Mouse (Mus musculus) limb, embryonic 12.5 days (tissue): ENCODE data around the gene Trim14. TPM values are rescaled to one million over a fixed set of nuclear protein-coding genes. Genes with fewer than 3 reads are reported as not detected.

Experiments
- ATAC-seq: fragments of 200-750 bp; cut with Nextera tagmentation; 2 replicates; pipeline ENCODE4 v1.8.0; 2017; ENCODE audit warnings: low read depth, moderate TSS enrichment; ENCODE audit not compliant: insufficient number of reproducible peaks, insufficient read depth, low FRiP score, low TSS enrichment
- H3K27ac ChIP-seq: fragments of 300-500 bp; sonication (generic); 2 replicates; pipeline ENCODE4 v1.5.1; 2016; ENCODE audit warnings: mild to moderate bottlenecking, moderate library complexity
- H3K27me3 ChIP-seq: fragments of 300-500 bp; sonication (generic); 2 replicates; pipeline ENCODE4 v1.6.1; 2016; ENCODE audit warnings: mild to moderate bottlenecking, moderate library complexity
- H3K36me3 ChIP-seq: fragments of 300-500 bp; sonication (generic); 2 replicates; pipeline ENCODE4 v1.6.1; 2016; ENCODE audit warnings: mild to moderate bottlenecking, moderate library complexity
- H3K4me1 ChIP-seq: fragments of 300-500 bp; sonication (generic); replicated peaks from 2 replicates; pipeline ENCODE4 v1.6.1; 2016
- H3K4me2 ChIP-seq: fragments of 300-500 bp; sonication (generic); 2 replicates; pipeline ENCODE4 v1.6.1; 2016; ENCODE audit warnings: mild to moderate bottlenecking, moderate library complexity
- H3K4me3 ChIP-seq: fragments of 300-500 bp; sonication (generic); replicated peaks from 2 replicates; pipeline ENCODE4 v1.5.1; 2016; ENCODE audit warnings: mild to moderate bottlenecking
- H3K9ac ChIP-seq: fragments of 300-500 bp; sonication (generic); replicated peaks from 2 replicates; pipeline ENCODE4 v1.6.1; 2016; ENCODE audit warnings: mild to moderate bottlenecking, moderate library complexity
- H3K9me3 ChIP-seq: fragments of 300-500 bp; sonication (generic); 2 replicates; pipeline ENCODE4 v1.6.1; 2016; ENCODE audit warnings: mild to moderate bottlenecking, moderate library complexity
- WGBS: fragments of 180-500 bp; shearing (Covaris S2); methylation state at CpG from one replicate; pipeline ENCODE4 v1.1.7; 2016; 5-methylcytosine and 5-hydroxymethylcytosine counted together
- polyA plus RNA-seq: library from polyadenylated mRNA; unstranded; fragments of >200 nt; fragmentation: Nextera tagmentation; extraction: Ambion mirVana; gene quantifications from 2 replicates; pipeline ENCODE4 v1.2.1, GENCODE M21; 2016

Gene Trim14
- polyA plus RNA-seq, 1 experiment from 2014 or later = 0.43 TPM

DNA sequence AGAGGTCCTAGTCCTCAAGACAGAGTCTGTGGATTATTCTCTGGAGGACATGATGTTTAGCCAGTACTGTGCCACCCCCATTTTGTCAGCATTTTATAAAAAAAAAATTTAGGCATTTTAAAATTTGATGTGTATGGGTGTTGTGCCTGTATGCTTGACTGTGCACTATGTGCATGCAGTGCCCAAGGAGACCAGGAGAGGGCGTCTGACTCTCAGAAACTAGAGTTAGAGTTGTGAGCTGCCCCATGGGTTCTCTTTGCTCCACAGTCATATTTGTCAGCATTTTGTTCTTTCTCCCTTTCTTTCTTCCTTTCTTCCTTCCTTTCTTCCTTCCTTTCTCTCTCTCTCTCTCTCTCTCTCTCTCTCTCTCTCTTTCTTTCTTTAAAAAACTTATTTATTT, 8.4 kb upstream of the Trim14 start:
- Histone ChIP-seq H3K9ac (no peak overlapping the region), H3K9me3 (no peaks in the 10 kb centered on the region), H3K4me2 (no peak overlapping the region), H3K36me3 (no peaks in the 10 kb centered on the region), H3K27ac (no peak overlapping the region), H3K4me3 (no peak overlapping the region), H3K4me1 (0 out of 2 replicates have a peak, but pooled peaks cover 3% of the 10 kb centered on the region), H3K27me3 (peaks cover 4% of the 10 kb centered on the region; the same call in 1 of the 2 replicates)
- no peak for ATAC-seq
- WGBS = 22% methylated on average over 1 of the region's 1 CpGs

DNA sequence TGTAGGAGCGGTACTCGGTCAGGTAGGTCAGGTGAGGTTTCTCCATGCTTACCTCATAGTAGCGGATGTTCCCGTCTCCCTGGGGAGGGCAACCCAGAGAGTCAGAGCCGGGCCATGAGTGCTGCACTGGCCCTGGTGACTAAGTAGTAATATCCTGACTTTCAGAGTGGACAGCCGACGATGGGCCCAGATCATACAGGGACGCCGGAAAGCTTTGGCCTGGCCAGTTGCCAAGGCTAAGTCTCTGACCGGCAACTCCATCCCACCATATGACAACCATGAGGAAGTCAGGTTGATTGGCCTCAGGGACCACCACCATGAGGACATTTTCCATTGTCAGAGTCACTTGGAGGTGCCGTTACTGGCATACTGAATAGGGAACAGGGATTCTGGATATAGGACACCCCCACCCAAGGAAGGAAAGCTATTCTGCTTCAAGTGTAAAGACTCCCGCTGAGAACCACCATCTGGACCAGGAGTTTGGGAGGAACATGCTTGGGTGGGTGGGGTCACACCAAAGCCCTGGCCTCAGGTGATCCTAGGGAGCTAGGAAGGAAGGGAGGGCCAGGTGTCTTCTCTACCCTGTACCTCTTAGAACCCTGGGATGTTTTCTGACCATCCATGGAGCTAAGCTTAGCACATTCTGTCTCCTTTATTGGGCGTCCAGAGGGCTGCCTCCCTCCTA, 7.6 kb upstream of the Trim14 start:
- 88% methylated on average over 13 of the region's 13 CpGs for WGBS
- no peak for ATAC-seq

DNA sequence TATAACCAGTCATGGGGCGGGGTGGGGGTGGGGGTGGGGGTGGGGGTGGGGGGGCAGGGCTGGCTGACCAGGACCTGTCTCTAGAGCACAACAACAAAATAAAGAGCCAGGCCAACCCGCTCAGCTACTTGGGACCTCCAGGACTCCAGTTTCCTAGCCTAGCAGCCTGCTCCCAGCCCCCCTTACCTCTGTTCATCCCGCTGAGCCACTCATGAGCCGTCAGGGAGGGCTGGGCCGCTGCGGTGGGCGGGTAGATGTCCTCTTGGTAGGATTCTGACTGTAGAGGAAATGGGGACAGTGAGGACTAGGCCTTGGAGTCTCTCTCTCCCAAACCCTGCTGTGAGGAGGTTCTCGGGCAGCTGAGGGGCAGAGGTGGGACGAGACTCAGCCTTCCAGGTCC, 5.8 kb upstream of the Trim14 start:
- ATAC-seq = no peak
- WGBS = 42% methylated on average over 8 of the region's 9 CpGs
- Histone ChIP-seq H3K27me3 (peaks cover 29% of the 10 kb centered on the region), H3K27ac (no peak overlapping the region), H3K4me2 (no peak overlapping the region), H3K9me3 (no peaks in the 10 kb centered on the region), H3K36me3 (no peaks in the 10 kb centered on the region), H3K4me3 (no peak overlapping the region), H3K4me1 (0 out of 2 replicates have a peak, but pooled peaks cover 10% of the 10 kb centered on the region), H3K9ac (no peak overlapping the region)

More for the DNA sequence above, 7.6 kb upstream of the Trim14 start:
- H3K4me2 ChIP-seq = no peak overlapping the region
- no peak overlapping the region for H3K4me3 ChIP-seq
- H3K9ac ChIP-seq = no peak overlapping the region
- 0 out of 2 replicates have a peak, but pooled peaks cover 8% of the 10 kb centered on the region for H3K4me1 ChIP-seq
- H3K36me3 ChIP-seq = no peaks in the 10 kb centered on the region
- H3K9me3 ChIP-seq = no peaks in the 10 kb centered on the region
- H3K27ac ChIP-seq = no peak overlapping the region
- peaks cover 12% of the 10 kb centered on the region for H3K27me3 ChIP-seq

DNA sequence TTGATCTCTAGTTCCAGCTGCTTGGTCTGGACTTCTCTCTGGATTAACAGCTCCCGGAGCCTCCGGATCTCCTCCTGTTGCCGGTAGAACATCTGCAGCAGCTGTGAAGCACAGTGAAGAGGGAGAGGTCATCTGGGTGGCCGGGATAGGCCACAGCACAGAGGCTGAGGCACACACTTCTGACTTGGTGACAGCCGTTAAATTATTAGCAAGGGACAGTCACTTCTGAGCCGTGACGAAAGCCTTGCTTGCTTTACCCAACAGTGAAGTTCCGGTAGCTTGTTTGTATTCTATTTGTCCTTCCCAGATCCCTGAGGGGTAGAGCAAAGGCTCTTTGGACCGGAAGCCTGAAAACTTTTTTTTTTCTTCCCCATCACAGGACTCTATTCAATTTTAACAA, 3.2 kb upstream of the Trim14 start:
- no peak overlapping the region for H3K4me2 ChIP-seq
- no peak for ATAC-seq
- no peak overlapping the region for H3K4me3 ChIP-seq
- H3K36me3 ChIP-seq = no peaks in the 10 kb centered on the region
- no peak overlapping the region for H3K9ac ChIP-seq
- peaks cover 17% of the 10 kb centered on the region; the same call in 1 of the 2 replicates for H3K4me1 ChIP-seq
- WGBS = 46% methylated on average over 9 of the region's 9 CpGs
- peaks cover 54% of the 10 kb centered on the region for H3K27me3 ChIP-seq
- no peak overlapping the region for H3K27ac ChIP-seq
- H3K9me3 ChIP-seq = no peaks in the 10 kb centered on the region

DNA sequence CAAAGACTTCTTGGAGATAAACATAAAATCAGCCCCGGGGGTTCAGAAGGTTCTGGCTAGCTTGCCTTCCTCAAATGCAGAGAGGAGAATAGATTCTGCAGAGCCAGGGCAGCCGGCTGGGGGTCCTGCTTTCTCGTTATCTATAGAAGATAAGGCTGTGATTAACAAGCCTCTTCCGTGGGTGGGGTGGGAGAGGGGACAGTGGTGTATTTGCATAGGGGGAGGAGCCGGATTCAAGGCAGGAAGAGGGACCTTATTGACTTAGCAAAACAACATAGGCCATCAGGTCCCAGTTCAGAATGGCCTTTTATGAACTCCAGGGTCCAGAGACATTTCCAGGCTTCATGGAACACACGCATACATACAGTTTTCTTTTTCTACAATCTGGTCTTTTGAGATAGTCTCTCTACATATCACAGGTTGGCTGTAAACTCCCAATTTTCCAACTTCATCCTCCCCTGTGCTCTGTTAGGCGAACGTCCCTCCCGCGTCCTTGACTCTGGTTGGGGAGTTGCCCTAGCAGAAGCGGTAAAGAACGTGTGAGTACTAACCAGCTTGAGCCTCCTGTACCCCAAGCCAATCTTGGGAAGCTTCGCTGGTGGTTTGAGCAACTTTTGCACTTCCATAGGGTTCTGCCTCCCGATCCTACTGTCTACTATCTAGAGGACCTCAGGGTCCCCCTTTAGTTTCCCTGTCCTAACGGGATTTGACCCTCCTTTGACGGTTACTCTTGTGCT, 679 bp downstream of the Trim14 start:
- H3K4me3 ChIP-seq = peak overlapping the region; percentile 56
- peaks cover 74% of the 10 kb centered on the region for H3K27me3 ChIP-seq

DNA sequence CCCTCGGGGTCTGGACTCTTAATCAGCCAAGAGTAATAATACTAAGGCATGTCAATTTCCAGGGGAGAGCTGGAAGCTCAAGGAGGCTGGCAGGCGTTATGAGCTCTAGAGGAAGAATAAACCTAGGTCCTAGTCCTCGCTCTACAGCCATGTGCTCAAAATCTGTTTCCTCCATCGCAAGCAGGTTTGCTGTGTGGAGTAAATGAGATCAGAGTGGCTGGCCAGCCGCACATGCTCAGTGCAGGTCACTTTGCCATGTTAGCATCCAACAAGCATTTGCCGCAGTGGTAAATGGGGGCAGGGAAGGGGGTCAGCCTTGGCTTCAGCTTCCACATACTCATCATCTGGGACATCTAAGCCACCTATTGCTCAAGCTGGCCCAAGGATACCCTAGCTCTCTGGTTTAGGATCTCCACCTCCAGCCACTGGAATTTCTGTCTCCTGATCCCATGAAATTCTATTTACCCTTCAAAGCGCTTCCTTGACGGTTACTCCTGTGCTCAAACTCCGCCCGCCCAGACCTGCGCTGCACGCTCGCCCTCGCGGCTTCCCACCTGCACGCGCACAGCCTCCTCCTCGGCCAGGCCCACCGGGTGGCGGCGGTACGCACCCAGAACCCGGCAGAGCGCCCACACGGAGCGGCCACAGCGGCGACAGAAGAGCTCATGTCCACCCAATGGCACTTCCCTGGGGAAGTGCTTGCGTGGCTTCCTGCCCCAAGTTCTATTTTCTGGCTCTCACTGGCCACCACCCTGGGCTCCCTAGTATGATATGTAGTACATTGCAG, 1.8 kb downstream of the Trim14 start:
- H3K9ac ChIP-seq = no peak overlapping the region; the same call in 1 of the 2 replicates
- 7% methylated on average over 29 of the region's 29 CpGs for WGBS
- H3K27ac ChIP-seq = no peak overlapping the region
- no peak for ATAC-seq
- no peaks in the 10 kb centered on the region for H3K9me3 ChIP-seq
- peak overlapping the region; percentile 55 for H3K4me2 ChIP-seq
- H3K36me3 ChIP-seq = no peaks in the 10 kb centered on the region
- peaks cover 18% of the 10 kb centered on the region; the same call in 1 of the 2 replicates for H3K4me1 ChIP-seq
- H3K4me3 ChIP-seq = peak overlapping the region; percentile 31
- peaks cover 68% of the 10 kb centered on the region for H3K27me3 ChIP-seq

More for the DNA sequence above, 679 bp downstream of the Trim14 start:
- H3K4me1 ChIP-seq = peaks cover 20% of the 10 kb centered on the region; the same call in 1 of the 2 replicates
- H3K9me3 ChIP-seq = no peaks in the 10 kb centered on the region
- whole genome bisulfite sequencing = 7% methylated on average over 16 of the region's 16 CpGs
- no peaks in the 10 kb centered on the region for H3K36me3 ChIP-seq
- H3K27ac ChIP-seq = no peak overlapping the region
- H3K4me2 ChIP-seq = peak overlapping the region; percentile 81
- no peak for ATAC-seq
- H3K9ac ChIP-seq = peak overlapping the region; percentile 56

DNA sequence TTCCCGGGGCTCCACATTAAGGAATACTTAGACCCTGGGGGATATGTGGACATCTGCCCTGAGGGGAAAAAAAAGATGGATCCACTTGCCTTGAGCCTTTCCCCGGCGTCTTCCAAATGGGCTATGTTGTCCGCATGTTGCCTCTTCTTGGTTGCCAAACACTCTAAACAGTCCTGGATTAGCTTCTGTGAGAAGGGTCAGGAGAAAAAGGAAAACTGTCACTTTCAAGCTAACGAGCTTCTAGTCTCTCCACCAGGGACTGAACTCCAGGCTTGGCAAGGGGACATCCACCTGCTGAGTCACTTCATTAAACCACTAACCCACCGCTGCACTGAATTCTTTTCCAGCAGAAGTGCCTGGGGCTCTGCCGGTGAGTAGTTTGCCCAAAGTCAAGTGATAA, 3.0 kb downstream of the Trim14 start:
- Histone ChIP-seq H3K4me1 (peaks cover 14% of the 10 kb centered on the region; the same call in 1 of the 2 replicates), H3K9me3 (no peaks in the 10 kb centered on the region), H3K36me3 (no peaks in the 10 kb centered on the region), H3K27ac (no peak overlapping the region), H3K27me3 (peaks cover 56% of the 10 kb centered on the region), H3K9ac (no peak overlapping the region), H3K4me3 (no peak overlapping the region), H3K4me2 (no peak overlapping the region)
- WGBS = 76% methylated on average over 7 of the region's 7 CpGs
- no peak for ATAC-seq

DNA sequence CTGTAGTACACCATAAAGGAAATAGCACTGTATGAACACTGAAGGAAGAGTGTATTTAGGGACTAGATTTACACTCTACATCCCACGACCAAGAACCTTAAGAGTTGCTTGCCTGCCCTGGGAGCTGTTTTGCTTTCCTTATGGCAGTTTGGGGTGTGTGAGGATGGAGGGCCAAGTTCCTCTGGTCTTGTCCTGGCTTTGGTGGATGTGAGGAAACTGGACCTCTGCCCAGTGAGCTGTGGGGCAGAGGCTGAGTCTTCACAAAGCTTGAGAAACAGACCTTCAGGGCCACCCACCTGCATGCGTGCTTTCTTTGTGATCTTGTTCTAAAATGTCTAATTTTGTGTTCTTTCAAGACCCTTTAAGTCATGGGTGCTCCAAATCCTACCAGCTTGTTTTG, 3.4 kb downstream of the Trim14 start:
- no peak for ATAC-seq
- Histone ChIP-seq H3K4me3 (no peak overlapping the region), H3K4me2 (no peak overlapping the region), H3K4me1 (peaks cover 15% of the 10 kb centered on the region; the same call in 1 of the 2 replicates), H3K9me3 (no peaks in the 10 kb centered on the region), H3K9ac (no peak overlapping the region), H3K27ac (no peak overlapping the region), H3K27me3 (peaks cover 52% of the 10 kb centered on the region), H3K36me3 (no peaks in the 10 kb centered on the region)
- 79% methylated on average over 2 of the region's 2 CpGs for WGBS

DNA sequence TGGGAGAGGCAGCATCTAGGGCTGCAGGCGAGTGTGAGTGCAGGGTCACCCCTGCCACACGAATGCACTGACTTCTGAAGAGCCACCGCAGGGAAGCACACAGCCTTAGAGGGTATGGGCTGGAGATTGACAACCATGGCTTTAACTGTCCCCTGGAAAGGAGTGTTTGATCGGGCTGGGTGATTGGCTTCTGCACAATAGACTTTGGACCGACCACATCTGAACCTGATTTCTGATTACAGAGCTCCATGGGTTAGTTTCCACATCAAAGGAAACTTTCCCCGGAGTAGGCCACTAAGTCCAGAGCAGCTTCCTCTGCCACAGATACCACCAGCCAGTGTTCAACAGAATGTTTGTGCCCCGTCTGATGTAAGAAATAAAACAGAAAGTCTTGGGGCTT, 6.2 kb downstream of the Trim14 start:
- Histone ChIP-seq H3K9ac (no peak overlapping the region), H3K27me3 (peaks cover 32% of the 10 kb centered on the region), H3K27ac (no peak overlapping the region), H3K9me3 (no peaks in the 10 kb centered on the region), H3K4me1 (peaks cover 14% of the 10 kb centered on the region; the same call in 1 of the 2 replicates), H3K36me3 (no peaks in the 10 kb centered on the region), H3K4me3 (no peak overlapping the region), H3K4me2 (no peak overlapping the region)
- ATAC-seq = no peak
- 38% methylated on average over 7 of the region's 7 CpGs for WGBS

DNA sequence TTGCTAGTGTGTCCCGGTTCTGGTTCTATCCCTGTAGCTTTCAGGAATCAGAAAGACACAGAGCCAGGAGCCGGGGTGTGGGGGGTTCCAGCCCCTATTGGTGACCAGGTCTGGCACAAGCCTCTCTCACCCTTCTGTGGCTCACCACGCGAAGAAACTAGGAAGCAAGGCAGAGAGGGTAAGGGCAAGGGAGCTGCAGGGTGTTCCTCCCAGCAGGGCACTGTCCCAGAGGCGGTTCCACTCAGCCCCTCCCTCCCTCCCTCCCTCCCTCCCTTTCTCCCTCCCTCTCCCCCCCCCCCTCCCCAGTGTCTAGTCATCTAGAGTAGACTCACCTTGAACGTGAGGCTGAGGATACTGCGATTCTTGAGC, 8.4 kb downstream of the Trim14 start:
- WGBS = 3% methylated on average over 6 of the region's 7 CpGs
- H3K9me3 ChIP-seq = no peaks in the 10 kb centered on the region
- H3K27ac ChIP-seq = no peak overlapping the region
- peaks cover 10% of the 10 kb centered on the region for H3K27me3 ChIP-seq
- H3K36me3 ChIP-seq = no peaks in the 10 kb centered on the region
- H3K4me3 ChIP-seq = peak overlapping the region; percentile 26
- peak overlapping the region; percentile 54 for H3K4me2 ChIP-seq
- ATAC-seq = peak; percentile 79; the same call in 1 of the 2 replicates
- H3K9ac ChIP-seq = peak overlapping the region; percentile 47; the same call in 1 of the 2 replicates
- peaks cover 5% of the 10 kb centered on the region; the same call in 1 of the 2 replicates for H3K4me1 ChIP-seq
